Mouse (Mus musculus) small intestine, adult 2 months (tissue): ENCODE results near the gene Hist1h2bc. TPM values are rescaled to one million over a fixed set of nuclear protein-coding genes. Genes with fewer than 3 reads are reported as not detected.
"Not testable (repeated sequence)": the region's sequence is repeated elsewhere in the genome, so short reads cannot be mapped to it uniquely, and the experiment has no call there.

Source experiments
- H3K27ac ChIP-seq: fragments of 200-500 bp; 2 replicates; pipeline ENCODE4 v1.5.1; 2012; ENCODE audit warnings: low read depth, low read length, control low read depth, inconsistent platforms; ENCODE audit not compliant: insufficient read depth
- H3K27me3 ChIP-seq: fragments of 200-500 bp; 2 replicates; pipeline ENCODE4 v1.6.1; 2012; ENCODE audit warnings: mild to moderate bottlenecking, moderate library complexity, low read length, inconsistent platforms; ENCODE audit not compliant: control insufficient read depth, insufficient read depth
- H3K36me3 ChIP-seq: fragments of 200-500 bp; 2 replicates; pipeline ENCODE4 v1.6.1; 2012; ENCODE audit warnings: mild to moderate bottlenecking, low read length, control low read depth, inconsistent platforms; ENCODE audit not compliant: control insufficient read depth, insufficient read depth
- H3K4me1 ChIP-seq: fragments of 200-500 bp; 2 replicates; pipeline ENCODE4 v1.6.1; 2012; ENCODE audit warnings: low read length, inconsistent platforms, mixed read lengths; ENCODE audit not compliant: control insufficient read depth, insufficient read depth, insufficient read length
- H3K4me3 ChIP-seq: fragments of 200-500 bp; 2 replicates; pipeline ENCODE4 v1.5.1; 2012; ENCODE audit warnings: low read depth, mild to moderate bottlenecking, control low read depth, inconsistent platforms, low read length, moderate library complexity
- CTCF ChIP-seq: fragments of 200-500 bp; IDR thresholded peaks from 2 replicates; pipeline ENCODE4 v1.5.1; 2012; ENCODE audit warnings: low read depth, mild to moderate bottlenecking, control low read depth, inconsistent platforms, low read length, moderate library complexity, mixed read lengths; ENCODE audit not compliant: insufficient replicate concordance, insufficient read length; ENCODE audit errors: extremely low read depth
- POLR2A ChIP-seq: fragments of 200-500 bp; IDR thresholded peaks from 2 replicates; pipeline ENCODE4 v1.6.1; 2012; ENCODE audit warnings: low read depth, mild to moderate bottlenecking, control low read depth, inconsistent platforms, low read length, moderate library complexity
- WGBS: fragments of 180-500 bp; shearing (Covaris S2); methylation state at CpG from one replicate; pipeline ENCODE4 v1.1.7; 2018; 5-methylcytosine and 5-hydroxymethylcytosine counted together
- polyA plus RNA-seq: library from polyadenylated mRNA; depleted of rRNA; stranded (reverse); fragments of >200 nt; gene quantifications from 2 replicates; pipeline ENCODE4 v1.2.3, GENCODE M21; 2012

The Hist1h2bc gene
- polyA plus RNA-seq, 1 experiment: 772 TPM

DNA sequence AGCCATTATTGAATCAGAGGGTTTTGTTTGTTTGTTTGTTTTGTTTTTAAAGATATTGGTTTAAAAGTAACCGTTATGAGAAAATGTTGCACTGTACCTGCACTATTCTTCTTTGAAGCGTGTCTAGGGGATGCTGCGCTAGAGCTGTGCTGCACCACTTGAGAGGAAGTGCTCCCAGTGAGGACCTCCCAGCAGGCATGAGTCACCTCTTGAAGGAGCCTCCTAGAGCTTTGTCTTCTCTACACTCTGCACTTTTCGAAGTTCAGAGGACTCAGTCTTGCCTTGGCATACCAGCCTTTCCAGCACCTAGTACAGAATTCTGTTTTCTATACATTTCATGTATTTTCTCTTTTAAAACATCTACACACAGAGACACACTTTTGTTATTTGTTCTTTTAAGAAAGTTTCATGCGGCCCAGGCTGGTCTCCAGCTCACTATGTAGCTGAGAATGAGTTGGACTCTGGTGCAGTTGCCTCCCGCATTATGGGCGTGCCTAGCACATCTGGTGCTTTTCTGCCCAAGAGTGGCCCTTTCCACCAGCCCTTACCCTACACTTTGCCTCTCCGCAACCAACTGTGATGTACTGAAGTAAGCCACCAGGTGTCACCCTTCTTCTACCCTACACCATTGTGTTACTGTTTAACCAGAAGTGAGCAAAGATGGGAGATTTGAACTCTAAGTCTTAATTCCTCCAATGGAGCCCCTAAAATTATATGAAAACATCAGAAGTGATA is 17.0 kb downstream of the Hist1h2bc start:
- TF ChIP-seq CTCF (peak; percentile 61; the same call in 1 of the 2 replicates), POLR2A (no peak)
- Histone ChIP-seq H3K27ac (no peak overlapping the region), H3K4me3 (no peak overlapping the region), H3K4me1 (peaks cover 5% of the 10 kb centered on the region; the same call in 1 of the 2 replicates), H3K27me3 (no peaks in the 10 kb centered on the region), H3K36me3 (no peaks in the 10 kb centered on the region)
- 18% methylated on average over 8 of the region's 8 CpGs for WGBS

DNA sequence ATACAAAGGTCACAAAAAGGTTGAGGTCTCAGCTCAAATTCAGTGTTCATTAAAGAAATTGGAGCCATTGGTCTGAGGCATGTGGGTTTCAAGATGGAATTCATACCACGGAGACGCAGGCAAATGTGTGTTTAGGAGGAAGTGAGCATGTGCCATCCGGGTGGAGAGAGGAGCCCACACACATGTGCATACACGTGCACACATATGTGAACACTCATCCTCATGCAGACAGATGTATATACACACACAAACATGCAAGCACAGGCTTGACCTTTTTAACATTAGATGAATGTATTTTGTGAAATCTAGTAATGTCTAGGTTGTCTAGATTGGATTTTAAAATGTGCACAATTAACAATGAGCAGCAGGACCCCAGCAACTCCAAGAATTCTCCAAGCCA is 18.2 kb downstream of the Hist1h2bc start:
- H3K36me3 ChIP-seq: no peaks in the 10 kb centered on the region
- no peak overlapping the region for H3K4me3 ChIP-seq
- H3K27me3 ChIP-seq: no peaks in the 10 kb centered on the region
- no peak overlapping the region for H3K27ac ChIP-seq
- TF ChIP-seq POLR2A (no peak), CTCF (no peak)
- H3K4me1 ChIP-seq: peaks cover 2% of the 10 kb centered on the region; the same call in 1 of the 2 replicates
- WGBS: 82% methylated on average over 4 of the region's 4 CpGs

DNA sequence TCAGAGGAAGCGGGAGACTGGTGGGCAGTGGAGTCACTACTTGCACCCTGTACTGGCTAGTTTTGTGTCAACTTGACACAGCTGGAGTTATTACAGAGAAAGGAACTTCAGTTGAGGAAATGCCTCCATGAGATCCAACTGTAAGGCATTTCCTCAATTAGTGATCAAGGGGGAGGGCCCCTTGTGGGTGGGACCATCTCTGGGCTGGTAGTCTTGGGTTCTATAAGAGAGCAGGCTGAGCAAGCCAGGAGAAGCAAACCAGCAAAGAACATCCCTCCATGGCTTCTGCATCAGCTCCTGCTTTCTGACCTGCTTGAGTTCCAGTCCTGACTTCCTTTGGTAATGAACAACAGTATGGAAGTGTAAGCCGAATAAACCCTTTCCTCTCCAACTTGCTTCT is 18.8 kb downstream of the Hist1h2bc start:
- 43% methylated on average over 2 of the region's 2 CpGs for WGBS
- not testable (repeated sequence) for H3K27me3 ChIP-seq, H3K36me3 ChIP-seq, H3K27ac ChIP-seq, H3K4me1 ChIP-seq, H3K4me3 ChIP-seq

DNA sequence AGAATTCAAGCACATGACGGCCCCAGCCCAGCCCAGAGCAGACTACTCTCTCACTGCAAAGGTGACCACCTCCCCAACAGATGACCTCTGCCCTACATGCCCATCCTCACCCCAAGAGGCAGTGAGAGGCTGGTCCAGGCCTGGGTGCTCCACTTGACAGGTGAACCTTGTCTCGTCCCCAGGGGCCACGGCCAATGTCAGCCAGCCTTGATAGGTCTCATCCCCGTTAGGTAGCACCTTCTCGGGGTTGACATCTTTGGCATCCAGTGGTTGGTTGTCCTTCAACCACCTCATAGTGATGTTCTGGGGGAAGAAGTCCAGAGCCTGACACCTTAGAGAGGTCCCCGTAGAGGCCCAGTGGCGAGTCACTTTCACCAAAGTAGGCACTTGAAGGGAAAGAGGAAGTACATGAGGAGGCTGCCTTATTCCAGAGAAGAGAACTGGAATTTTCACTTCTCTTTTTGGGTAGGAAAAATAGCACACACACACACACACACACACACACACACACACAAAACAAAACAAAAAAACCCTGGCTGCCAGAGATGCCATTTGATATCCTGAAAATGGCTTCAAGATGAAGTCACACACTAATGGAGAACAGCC is 21.9 kb downstream of the Hist1h2bc start:
- no peak overlapping the region for H3K27ac ChIP-seq
- WGBS: 90% methylated on average over 7 of the region's 7 CpGs

DNA sequence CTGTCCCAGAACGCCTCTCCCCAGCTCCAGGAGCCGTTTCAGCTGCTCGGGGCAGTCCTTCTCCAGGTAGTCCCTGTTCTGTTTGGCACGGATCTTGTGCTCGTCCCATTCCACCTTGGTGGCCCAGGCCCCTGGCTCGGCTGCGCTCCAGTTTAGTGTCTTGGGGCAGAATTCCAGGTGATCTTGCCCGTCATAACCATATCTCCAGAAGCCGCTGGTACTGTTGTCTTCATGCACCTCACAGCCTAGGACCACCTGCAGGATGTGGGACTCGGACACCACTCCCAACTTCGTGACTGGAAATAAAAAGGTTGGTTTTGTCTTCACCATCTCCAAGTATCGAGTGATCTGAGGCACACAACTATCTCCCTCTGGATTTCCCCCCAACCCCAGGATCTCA is 22.8 kb downstream of the Hist1h2bc start:
- no peaks in the 10 kb centered on the region for H3K27me3 ChIP-seq
- peaks cover 2% of the 10 kb centered on the region; the same call in 1 of the 2 replicates for H3K4me1 ChIP-seq
- H3K4me3 ChIP-seq: no peak overlapping the region
- no peak overlapping the region for H3K27ac ChIP-seq
- TF ChIP-seq POLR2A (no peak), CTCF (no peak)
- H3K36me3 ChIP-seq: no peaks in the 10 kb centered on the region
- WGBS: 91% methylated on average over 12 of the region's 12 CpGs

More for the DNA sequence above, 21.9 kb downstream of the Hist1h2bc start:
- Histone ChIP-seq H3K4me3 (no peak overlapping the region), H3K36me3 (no peaks in the 10 kb centered on the region), H3K27me3 (no peaks in the 10 kb centered on the region), H3K4me1 (peaks cover 2% of the 10 kb centered on the region; the same call in 1 of the 2 replicates)
- no peak for TF ChIP-seq POLR2A
- no peak for TF ChIP-seq CTCF

DNA sequence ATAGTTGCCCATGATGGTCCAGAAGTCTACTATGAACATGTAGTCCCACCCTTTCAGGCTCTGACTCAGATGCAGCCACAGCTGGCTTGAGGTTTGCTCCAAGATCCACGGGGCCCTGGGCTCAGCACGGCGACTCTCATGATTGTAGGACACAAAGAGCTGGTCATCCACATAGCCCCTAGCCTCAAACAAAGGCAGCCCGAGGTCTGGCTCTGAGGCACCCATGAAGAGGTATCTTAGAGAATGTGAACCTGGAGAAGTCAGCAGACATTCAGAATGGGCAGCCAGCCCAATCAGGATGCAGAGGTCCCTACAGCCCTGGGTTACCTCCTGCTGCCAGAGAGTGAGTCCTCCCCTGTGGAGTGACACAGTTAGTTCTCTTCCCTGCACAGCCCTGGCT is 24.0 kb downstream of the Hist1h2bc start:
- Histone ChIP-seq H3K36me3 (no peaks in the 10 kb centered on the region), H3K27me3 (no peaks in the 10 kb centered on the region), H3K4me3 (no peak overlapping the region), H3K27ac (no peak overlapping the region), H3K4me1 (no peaks in the 10 kb centered on the region; the same call in 1 of the 2 replicates)
- WGBS: 93% methylated on average over 4 of the region's 4 CpGs
- no peak for TF ChIP-seq CTCF
- TF ChIP-seq POLR2A: no peak

DNA sequence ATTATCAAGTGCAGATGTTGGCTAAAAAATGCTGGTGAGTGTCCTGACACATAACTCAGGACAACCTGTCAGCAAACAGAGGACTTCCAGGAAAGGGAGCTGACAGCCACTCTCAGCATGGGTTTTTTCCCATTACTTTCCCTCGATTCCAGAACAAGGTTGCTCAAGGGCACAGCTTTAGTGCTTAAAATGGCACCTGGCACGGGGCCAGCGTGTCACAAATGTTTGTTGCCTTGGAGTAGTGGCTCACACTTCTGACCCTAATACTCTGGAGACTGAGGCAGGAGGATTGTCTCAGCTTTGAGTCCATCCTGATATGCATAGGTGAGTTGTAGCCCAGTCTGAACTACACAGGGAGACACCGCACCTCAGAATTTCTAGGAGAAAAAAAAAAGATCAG is 24.7 kb downstream of the Hist1h2bc start:
- Histone ChIP-seq H3K4me1 (no peaks in the 10 kb centered on the region; the same call in 1 of the 2 replicates), H3K27me3 (no peaks in the 10 kb centered on the region), H3K36me3 (no peaks in the 10 kb centered on the region), H3K27ac (no peak overlapping the region), H3K4me3 (no peak overlapping the region)
- WGBS: 57% methylated on average over 4 of the region's 4 CpGs
- no peak for TF ChIP-seq POLR2A
- TF ChIP-seq CTCF: no peak
